Mouse (Mus musculus) cerebellum, postnatal 36 days (tissue): ENCODE measurements around the gene Uri1.

ENCODE experiments used
- DNase-seq, 2 experiments: peaks; one replicate each; pipeline ENCODE4 v3.0.0; 2021 to 2022; ENCODE audit warnings: mixed read lengths in 2 of 2

The Uri1 gene

GRCm38 (mm10) chr7:38023451-38023850 lies at the start of gene Uri1:
Gene Uri1, minus strand, starts transcription at chr7:38023551.
- no peak for DNase-seq

GRCm38 (mm10) chr7:38071065-38071464 lies 47.7 kb upstream of the Uri1 start:
- no peak for DNase-seq

- DNase-seq = no peak
Observed at GRCm38 (mm10) chr7:38070663-38071062, 47.3 kb upstream of the Uri1 start.

- no peak for DNase-seq
Observed at GRCm38 (mm10) chr7:38064431-38064830, 41.1 kb upstream of the Uri1 start.

- DNase-seq = peak; percentile 90 to 92
Observed at GRCm38 (mm10) chr7:38061060-38061970, 38.0 kb upstream of the Uri1 start.

- DNase-seq = no peak
Observed at GRCm38 (mm10) chr7:38059636-38060330, 36.4 kb upstream of the Uri1 start.

- DNase-seq = peak in 1 of 2 experiments; percentile 32
Observed at GRCm38 (mm10) chr7:38059096-38059495, 35.7 kb upstream of the Uri1 start.

- no peak for DNase-seq
Observed at GRCm38 (mm10) chr7:38055996-38056395, 32.6 kb upstream of the Uri1 start.

- DNase-seq = no peak
Observed at GRCm38 (mm10) chr7:38054246-38054645, 30.9 kb upstream of the Uri1 start.

GRCm38 (mm10) chr7:38047229-38047628 lies 23.9 kb upstream of the Uri1 start:
- DNase-seq = no peak

GRCm38 (mm10) chr7:38041244-38041643 lies 17.9 kb upstream of the Uri1 start:
- DNase-seq = no peak

- no peak for DNase-seq
Observed at GRCm38 (mm10) chr7:38037586-38037985, 14.2 kb upstream of the Uri1 start.

- DNase-seq = no peak
Observed at GRCm38 (mm10) chr7:38031183-38031582, 7.8 kb upstream of the Uri1 start.

- no peak for DNase-seq
Observed at GRCm38 (mm10) chr7:38030606-38031005, 7.3 kb upstream of the Uri1 start.

- DNase-seq = no peak
Observed at GRCm38 (mm10) chr7:38029986-38030385, 6.6 kb upstream of the Uri1 start.

- DNase-seq = no peak
Observed at GRCm38 (mm10) chr7:38029083-38029482, 5.7 kb upstream of the Uri1 start.

- no peak for DNase-seq
Observed at GRCm38 (mm10) chr7:38027940-38028600, 4.7 kb upstream of the Uri1 start.

- no peak for DNase-seq
Observed at GRCm38 (mm10) chr7:38024839-38025238, 1.5 kb upstream of the Uri1 start.

- DNase-seq = no peak
Observed at GRCm38 (mm10) chr7:38019770-38020169, 3.6 kb downstream of the Uri1 start.

- peak; percentile 88 to 94 for DNase-seq
Observed at GRCm38 (mm10) chr7:38019369-38019749, 4.0 kb downstream of the Uri1 start.

- peak; percentile 65 to 70 for DNase-seq
Observed at GRCm38 (mm10) chr7:38018416-38019368, 4.7 kb downstream of the Uri1 start.

- no peak for DNase-seq
Observed at GRCm38 (mm10) chr7:38015356-38015755, 8.0 kb downstream of the Uri1 start.
